Mouse (Mus musculus): ENCODE results near the gene Mtg2. TPM values are rescaled to one million over a fixed set of nuclear protein-coding genes. Genes with fewer than 3 reads are reported as not detected.

Gene Mtg2
- polyA plus RNA-seq, 1 experiment from 2014 or later: 38.1 TPM

GRCm38 (mm10) chr2:180124192-180124591 is 53.8 kb downstream of the Mtg2 start:
- no peaks in the 10 kb centered on the region for H3K9me3 ChIP-seq (ENCODE audit: control insufficient read depth, low read length)
- H3K4me2 ChIP-seq (ENCODE audit: low read length): no peak overlapping the region
- H3K4me1 ChIP-seq (replicated peaks; ENCODE audit: control insufficient read depth, insufficient read depth, low read length): peaks cover 20% of the 10 kb centered on the region
- H3K9ac ChIP-seq (replicated peaks; ENCODE audit: low read depth, low read length): no peak overlapping the region
- 0 out of 2 replicates have a peak, but pooled peaks cover 5% of the 10 kb centered on the region for H3K36me3 ChIP-seq (ENCODE audit: control insufficient read depth, insufficient read depth)
- no peak overlapping the region for H3K27ac ChIP-seq (ENCODE audit: low read length)
- WGBS: 84% methylated on average over 2 of the region's 2 CpGs
- H3K27me3 ChIP-seq (replicated peaks; ENCODE audit: control insufficient read depth, insufficient read depth, low read length): no peaks in the 10 kb centered on the region
- ATAC-seq: no peak
- no peak overlapping the region for H3K4me3 ChIP-seq (replicated peaks; ENCODE audit: low read length)

GRCm38 (mm10) chr2:180126195-180126594 is 55.8 kb downstream of the Mtg2 start:
- Histone ChIP-seq H3K4me3 (replicated peaks; ENCODE audit: low read length) (no peak overlapping the region), H3K4me2 (ENCODE audit: low read length) (no peak overlapping the region), H3K36me3 (ENCODE audit: control insufficient read depth, insufficient read depth) (0 out of 2 replicates have a peak, but pooled peaks cover 5% of the 10 kb centered on the region), H3K27ac (ENCODE audit: low read length) (no peak overlapping the region), H3K4me1 (replicated peaks; ENCODE audit: control insufficient read depth, insufficient read depth, low read length) (peaks cover 12% of the 10 kb centered on the region), H3K9ac (replicated peaks; ENCODE audit: low read depth, low read length) (no peak overlapping the region), H3K9me3 (ENCODE audit: control insufficient read depth, low read length) (no peaks in the 10 kb centered on the region), H3K27me3 (replicated peaks; ENCODE audit: control insufficient read depth, insufficient read depth, low read length) (no peaks in the 10 kb centered on the region)
- 24% methylated on average over 4 of the region's 4 CpGs for WGBS
- ATAC-seq: no peak

GRCm38 (mm10) chr2:180127675-180128074 is 57.3 kb downstream of the Mtg2 start:
- H3K36me3 ChIP-seq (ENCODE audit: control insufficient read depth, insufficient read depth): 0 out of 2 replicates have a peak, but pooled peaks cover 5% of the 10 kb centered on the region
- no peak overlapping the region for H3K4me2 ChIP-seq (ENCODE audit: low read length)
- no peak overlapping the region for H3K4me3 ChIP-seq (replicated peaks; ENCODE audit: low read length)
- no peak overlapping the region for H3K9ac ChIP-seq (replicated peaks; ENCODE audit: low read depth, low read length)
- H3K27me3 ChIP-seq (replicated peaks; ENCODE audit: control insufficient read depth, insufficient read depth, low read length): no peaks in the 10 kb centered on the region
- H3K4me1 ChIP-seq (replicated peaks; ENCODE audit: control insufficient read depth, insufficient read depth, low read length): peaks cover 12% of the 10 kb centered on the region
- H3K9me3 ChIP-seq (ENCODE audit: control insufficient read depth, low read length): no peaks in the 10 kb centered on the region
- WGBS: 63% methylated on average over 1 of the region's 1 CpGs
- no peak overlapping the region for H3K27ac ChIP-seq (ENCODE audit: low read length)
- ATAC-seq: no peak

- no peaks in the 10 kb centered on the region for H3K9me3 ChIP-seq (ENCODE audit: control insufficient read depth, low read length)
- H3K4me1 ChIP-seq (replicated peaks; ENCODE audit: control insufficient read depth, insufficient read depth, low read length): no peaks in the 10 kb centered on the region
- no peak for ATAC-seq
- no peaks in the 10 kb centered on the region for H3K27me3 ChIP-seq (replicated peaks; ENCODE audit: control insufficient read depth, insufficient read depth, low read length)
- WGBS: 97% methylated on average over 4 of the region's 4 CpGs
- no peak overlapping the region for H3K27ac ChIP-seq (ENCODE audit: low read length)
- no peak overlapping the region for H3K4me2 ChIP-seq (ENCODE audit: low read length)
- no peak overlapping the region for H3K4me3 ChIP-seq (replicated peaks; ENCODE audit: low read length)
- H3K9ac ChIP-seq (replicated peaks; ENCODE audit: low read depth, low read length): no peak overlapping the region
- 0 out of 2 replicates have a peak, but pooled peaks cover under 1% of the 10 kb centered on the region for H3K36me3 ChIP-seq (ENCODE audit: control insufficient read depth, insufficient read depth)
These were observed 62.8 kb downstream of the Mtg2 start for GRCm38 (mm10) chr2:180133231-180133630.

- Histone ChIP-seq H3K36me3 (ENCODE audit: control insufficient read depth, insufficient read depth) (0 out of 2 replicates have a peak, but pooled peaks cover 7% of the 10 kb centered on the region), H3K27ac (ENCODE audit: low read length) (no peak overlapping the region), H3K27me3 (replicated peaks; ENCODE audit: control insufficient read depth, insufficient read depth, low read length) (no peaks in the 10 kb centered on the region), H3K4me3 (replicated peaks; ENCODE audit: low read length) (no peak overlapping the region), H3K4me1 (replicated peaks; ENCODE audit: control insufficient read depth, insufficient read depth, low read length) (no peaks in the 10 kb centered on the region), H3K4me2 (ENCODE audit: low read length) (no peak overlapping the region), H3K9ac (replicated peaks; ENCODE audit: low read depth, low read length) (no peak overlapping the region), H3K9me3 (ENCODE audit: control insufficient read depth, low read length) (no peaks in the 10 kb centered on the region)
- 95% methylated on average over 3 of the region's 3 CpGs for WGBS
- ATAC-seq: no peak
These were observed 63.5 kb downstream of the Mtg2 start for GRCm38 (mm10) chr2:180133911-180134310.

- no peaks in the 10 kb centered on the region for H3K27me3 ChIP-seq (replicated peaks; ENCODE audit: control insufficient read depth, insufficient read depth, low read length)
- H3K27ac ChIP-seq (ENCODE audit: low read length): no peak overlapping the region
- H3K4me2 ChIP-seq (ENCODE audit: low read length): no peak overlapping the region
- H3K4me1 ChIP-seq (replicated peaks; ENCODE audit: control insufficient read depth, insufficient read depth, low read length): no peaks in the 10 kb centered on the region
- 91% methylated on average over 5 of the region's 5 CpGs for WGBS
- no peaks in the 10 kb centered on the region for H3K9me3 ChIP-seq (ENCODE audit: control insufficient read depth, low read length)
- no peak overlapping the region for H3K4me3 ChIP-seq (replicated peaks; ENCODE audit: low read length)
- 0 out of 2 replicates have a peak, but pooled peaks cover 15% of the 10 kb centered on the region for H3K36me3 ChIP-seq (ENCODE audit: control insufficient read depth, insufficient read depth)
- ATAC-seq: no peak
- no peak overlapping the region for H3K9ac ChIP-seq (replicated peaks; ENCODE audit: low read depth, low read length)
These were observed 65.0 kb downstream of the Mtg2 start for GRCm38 (mm10) chr2:180135414-180135813.

Other genes with a start within 250 kb of the Mtg2 start
- gene Taf4, start 93.9 kb upstream of the Mtg2 start, polyA plus RNA-seq (2015; fragmentation: Nextera tagmentation; extraction: Ambion mirVana): 4.4 and 4.5 TPM in 2 replicates
- gene Lsm14b, start 45.6 kb upstream of the Mtg2 start, polyA plus RNA-seq (2015; fragmentation: Nextera tagmentation; extraction: Ambion mirVana): 23.8 and 26.1 TPM in 2 replicates
- 537 and 590 TPM in 2 replicates for gene Psma7, start 28.2 kb upstream of the Mtg2 start, polyA plus RNA-seq (2015; fragmentation: Nextera tagmentation; extraction: Ambion mirVana)
- gene Ss18l1, start 28.1 kb upstream of the Mtg2 start, polyA plus RNA-seq (2015; fragmentation: Nextera tagmentation; extraction: Ambion mirVana): 70.1 and 73.5 TPM in 2 replicates
- gene Hrh3, start 33.9 kb downstream of the Mtg2 start, polyA plus RNA-seq (2015; fragmentation: Nextera tagmentation; extraction: Ambion mirVana): 1.8 and 2.4 TPM in 2 replicates
- gene Osbpl2, start 48.7 kb downstream of the Mtg2 start, polyA plus RNA-seq (2015; fragmentation: Nextera tagmentation; extraction: Ambion mirVana): 72.3 and 73.3 TPM in 2 replicates
- gene Adrm1, start 100.9 kb downstream of the Mtg2 start, polyA plus RNA-seq (2015; fragmentation: Nextera tagmentation; extraction: Ambion mirVana): 189 and 202 TPM in 2 replicates
- 3.0 and 3.2 TPM in 2 replicates for gene Lama5, start 155.3 kb downstream of the Mtg2 start, polyA plus RNA-seq (2015; fragmentation: Nextera tagmentation; extraction: Ambion mirVana)
- gene Rps21, start 186.8 kb downstream of the Mtg2 start, polyA plus RNA-seq (2015; fragmentation: Nextera tagmentation; extraction: Ambion mirVana): 305 and 334 TPM in 2 replicates
- 16.1 and 18.5 TPM in 2 replicates for gene Cables2, start 202.9 kb downstream of the Mtg2 start, polyA plus RNA-seq (2015; fragmentation: Nextera tagmentation; extraction: Ambion mirVana)
- gene Rbbp8nl, start 219.3 kb downstream of the Mtg2 start, polyA plus RNA-seq (2015; fragmentation: Nextera tagmentation; extraction: Ambion mirVana): not detected in 2 replicates